Mouse (Mus musculus) lung, postnatal 0 days (tissue): Measurements from ENCODE around the gene Dusp18. TPM values are rescaled to one million over a fixed set of nuclear protein-coding genes. Genes with fewer than 3 reads are reported as not detected.

Experiments
- ATAC-seq: fragments of 200-750 bp; cut with Nextera tagmentation; 2 replicates; pipeline ENCODE4 v1.8.0; 2017; ENCODE audit warnings: moderate library complexity
- DNase-seq: peaks from one replicate; pipeline ENCODE4 v3.0.0-alpha.2; 2016; ENCODE audit warnings: low spot score
- H3K27ac ChIP-seq: fragments of 300-500 bp; sonication (generic); 2 replicates; pipeline ENCODE4 v1.5.1; 2014; ENCODE audit warnings: antibody characterized with exemption, mild to moderate bottlenecking, low read length, mixed read lengths
- H3K27me3 ChIP-seq: fragments of 300-500 bp; sonication (generic); replicated peaks from 2 replicates; pipeline ENCODE4 v1.6.1; 2014; ENCODE audit warnings: low read length, mixed read lengths; ENCODE audit not compliant: insufficient read depth
- H3K36me3 ChIP-seq: fragments of 300-500 bp; sonication (generic); 2 replicates; pipeline ENCODE4 v1.6.1; 2014; ENCODE audit warnings: low read length, mixed read lengths; ENCODE audit not compliant: insufficient read depth
- H3K4me1 ChIP-seq: fragments of 300-500 bp; sonication (generic); 2 replicates; pipeline ENCODE4 v1.6.1; 2014; ENCODE audit warnings: antibody characterized with exemption, low read depth, low read length, mixed read lengths; ENCODE audit not compliant: insufficient read depth
- H3K4me2 ChIP-seq: fragments of 300-500 bp; sonication (generic); replicated peaks from 2 replicates; pipeline ENCODE4 v1.6.1; 2014; ENCODE audit warnings: low read depth, mild to moderate bottlenecking, low read length, moderate library complexity, mixed read lengths
- H3K4me3 ChIP-seq: fragments of 300-500 bp; sonication (generic); 2 replicates; pipeline ENCODE4 v1.5.1; 2014; ENCODE audit warnings: low read depth, low read length
- H3K9ac ChIP-seq: fragments of 300-500 bp; sonication (generic); replicated peaks from 2 replicates; pipeline ENCODE4 v1.6.1; 2014; ENCODE audit warnings: low read depth, mild to moderate bottlenecking
- H3K9me3 ChIP-seq: fragments of 300-500 bp; sonication (generic); 2 replicates; pipeline ENCODE4 v1.6.1; 2016; ENCODE audit warnings: low read length, mixed read lengths
- CTCF ChIP-seq: IDR thresholded peaks from 2 replicates; pipeline ENCODE4 v1.5.1; 2016; ENCODE audit warnings: antibody characterized with exemption, mild to moderate bottlenecking
- EP300 ChIP-seq: IDR thresholded peaks from 2 replicates; pipeline ENCODE4 v1.6.1; 2016; ENCODE audit warnings: antibody characterized with exemption, mild to moderate bottlenecking, control low read depth
- WGBS: fragments of 180-500 bp; shearing (Covaris S2); extraction: QIAGEN DNeasy Blood & Tissue Kit; methylation state at CpG from one replicate; pipeline ENCODE4 v1.1.7; 2014; 5-methylcytosine and 5-hydroxymethylcytosine counted together
- polyA plus RNA-seq: library from polyadenylated mRNA; unstranded; fragments of >200 nt; fragmentation: Nextera tagmentation; extraction: Ambion mirVana; gene quantifications from 2 replicates; pipeline ENCODE4 v1.2.1, GENCODE M21; 2015

Gene Dusp18
- polyA plus RNA-seq, 1 experiment from 2014 or later = 8.3 TPM

DNA sequence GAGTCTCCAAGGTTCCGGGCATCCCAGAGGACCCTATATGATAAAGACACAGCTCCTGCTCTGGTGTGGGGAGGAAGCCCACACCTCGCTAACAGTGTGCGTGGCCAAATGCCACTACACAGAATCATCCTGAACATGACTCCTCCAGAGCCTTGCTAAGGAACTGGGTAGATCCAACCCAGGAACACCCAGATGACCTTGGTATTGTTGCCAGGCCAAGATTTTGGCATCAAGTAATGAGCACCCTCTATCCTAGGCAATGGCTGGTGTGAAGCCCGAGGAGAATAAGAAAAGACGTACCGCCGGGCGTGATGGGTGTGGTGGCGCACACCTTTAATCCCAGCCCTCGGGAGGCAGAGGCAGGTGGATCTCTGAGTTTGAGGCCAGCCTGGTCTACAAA is 42.0 kb upstream of the Dusp18 start:
- WGBS = 96% methylated on average over 10 of the region's 10 CpGs
- no peak for TF ChIP-seq EP300
- no peak for TF ChIP-seq CTCF
- H3K36me3 ChIP-seq = no peaks in the 10 kb centered on the region
- no peak overlapping the region for H3K27ac ChIP-seq
- no peaks in the 10 kb centered on the region for H3K4me1 ChIP-seq
- H3K9me3 ChIP-seq = no peaks in the 10 kb centered on the region
- no peak for DNase-seq
- no peaks in the 10 kb centered on the region for H3K27me3 ChIP-seq
- H3K4me2 ChIP-seq = no peak overlapping the region
- no peak overlapping the region for H3K9ac ChIP-seq
- H3K4me3 ChIP-seq = no peak overlapping the region
- ATAC-seq = no peak

DNA sequence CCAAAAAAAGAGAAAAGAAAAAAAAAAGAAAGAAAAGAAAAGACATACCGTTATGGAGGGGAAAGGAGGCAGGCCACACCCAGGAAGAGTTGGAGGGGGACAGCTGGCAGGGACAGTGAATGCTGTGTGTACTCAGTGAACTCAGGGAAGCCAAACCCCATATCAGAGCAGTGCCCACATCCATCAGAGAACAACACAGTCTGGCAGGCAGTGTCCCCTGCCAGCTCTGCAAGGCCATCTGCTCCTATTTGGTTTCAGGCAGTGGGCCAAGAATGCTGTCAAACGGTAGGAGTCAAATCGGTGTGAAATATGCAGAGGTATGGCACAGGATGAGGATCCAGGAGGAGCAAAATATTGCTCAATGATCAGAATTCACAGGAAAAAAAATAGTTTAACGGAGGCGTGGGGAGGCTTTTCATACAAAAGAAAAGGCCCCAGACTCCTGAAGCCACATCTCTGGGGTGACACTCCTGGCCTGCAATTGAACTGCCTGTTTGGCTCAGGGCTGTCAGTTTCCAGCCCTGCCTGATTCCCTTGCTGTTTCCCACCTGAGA is 41.5 kb upstream of the Dusp18 start:
- H3K4me3 ChIP-seq = no peak overlapping the region
- no peak overlapping the region for H3K4me2 ChIP-seq
- DNase-seq (no peak), ATAC-seq (no peak)
- H3K9ac ChIP-seq = no peak overlapping the region
- H3K36me3 ChIP-seq = no peaks in the 10 kb centered on the region
- H3K27ac ChIP-seq = no peak overlapping the region
- TF ChIP-seq EP300 (no peak), CTCF (no peak)
- H3K27me3 ChIP-seq = no peaks in the 10 kb centered on the region
- H3K4me1 ChIP-seq = no peaks in the 10 kb centered on the region
- 48% methylated on average over 5 of the region's 5 CpGs for WGBS
- no peaks in the 10 kb centered on the region for H3K9me3 ChIP-seq

DNA sequence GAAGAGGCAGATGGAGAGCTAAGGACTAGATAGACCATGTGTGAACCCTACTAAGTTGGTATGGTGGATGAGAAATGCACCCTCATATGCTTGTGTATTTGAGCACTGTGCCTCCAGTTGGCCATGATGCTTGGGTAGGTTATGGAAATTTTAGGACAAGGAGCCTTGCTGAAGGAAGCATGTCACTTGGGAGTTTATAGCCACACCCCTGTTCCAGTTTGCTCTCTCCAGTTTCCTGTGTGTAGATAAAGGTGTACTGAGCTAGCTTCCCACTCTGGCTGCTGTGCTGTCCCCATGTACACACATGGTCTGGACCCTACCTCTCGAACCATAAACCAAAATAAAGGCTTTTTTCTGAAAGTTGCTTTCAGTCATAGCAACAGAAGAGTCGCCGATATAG is 40.9 kb upstream of the Dusp18 start:
- no peak for ATAC-seq
- WGBS = 85% methylated on average over 3 of the region's 3 CpGs
- Histone ChIP-seq H3K36me3 (no peaks in the 10 kb centered on the region), H3K27me3 (no peaks in the 10 kb centered on the region), H3K4me1 (no peaks in the 10 kb centered on the region), H3K4me3 (no peak overlapping the region), H3K9ac (no peak overlapping the region), H3K9me3 (no peaks in the 10 kb centered on the region), H3K4me2 (no peak overlapping the region), H3K27ac (no peak overlapping the region)
- no peak for TF ChIP-seq CTCF
- no peak for TF ChIP-seq EP300
- no peak for DNase-seq

GRCm38 (mm10) chr11:3855846-3856245 is 39.2 kb upstream of the Dusp18 start:
- no peak for DNase-seq
- no peaks in the 10 kb centered on the region for H3K27me3 ChIP-seq
- H3K27ac ChIP-seq = no peak overlapping the region
- H3K9me3 ChIP-seq = no peaks in the 10 kb centered on the region
- ATAC-seq = no peak
- TF ChIP-seq CTCF (no peak), EP300 (no peak)
- H3K4me2 ChIP-seq = no peak overlapping the region
- H3K4me1 ChIP-seq = no peaks in the 10 kb centered on the region
- WGBS = 89% methylated on average over 5 of the region's 5 CpGs
- no peaks in the 10 kb centered on the region for H3K36me3 ChIP-seq
- H3K9ac ChIP-seq = no peak overlapping the region
- no peak overlapping the region for H3K4me3 ChIP-seq

DNA sequence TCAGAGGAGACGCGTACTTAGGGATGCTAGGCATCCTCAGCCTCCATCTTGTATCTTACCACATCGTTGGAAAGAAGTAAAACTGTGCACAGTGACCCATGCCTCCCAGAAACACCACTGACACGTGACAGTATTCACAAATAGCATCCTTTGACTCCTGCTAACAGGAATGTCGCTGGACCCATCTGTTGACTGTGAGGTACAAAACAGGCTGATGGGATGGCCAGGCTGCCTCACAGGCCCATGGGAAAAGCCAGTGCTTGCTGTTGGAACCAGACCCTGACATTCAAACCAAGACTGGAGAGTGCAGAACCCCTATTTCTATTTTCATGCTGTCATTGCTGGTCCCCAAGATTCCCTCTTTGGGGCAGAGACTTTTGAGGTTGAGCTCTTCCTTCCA is 37.1 kb upstream of the Dusp18 start:
- Histone ChIP-seq H3K27me3 (no peaks in the 10 kb centered on the region), H3K9ac (no peak overlapping the region), H3K4me1 (no peaks in the 10 kb centered on the region), H3K36me3 (no peaks in the 10 kb centered on the region), H3K4me2 (no peak overlapping the region), H3K4me3 (no peak overlapping the region), H3K27ac (no peak overlapping the region), H3K9me3 (no peaks in the 10 kb centered on the region)
- TF ChIP-seq CTCF = no peak
- TF ChIP-seq EP300 = no peak
- DNase-seq (no peak), ATAC-seq (no peak)
- WGBS = 67% methylated on average over 5 of the region's 5 CpGs

GRCm38 (mm10) chr11:3859778-3860177 is 35.3 kb upstream of the Dusp18 start:
- no peaks in the 10 kb centered on the region for H3K4me1 ChIP-seq
- H3K27ac ChIP-seq = no peak overlapping the region
- H3K9me3 ChIP-seq = no peaks in the 10 kb centered on the region
- H3K4me3 ChIP-seq = no peak overlapping the region
- H3K4me2 ChIP-seq = no peak overlapping the region
- no peaks in the 10 kb centered on the region for H3K27me3 ChIP-seq
- no peaks in the 10 kb centered on the region for H3K36me3 ChIP-seq
- no peak overlapping the region for H3K9ac ChIP-seq
- ATAC-seq = no peak
- no peak for DNase-seq
- 92% methylated on average over 4 of the region's 4 CpGs for WGBS
- no peak for TF ChIP-seq EP300
- no peak for TF ChIP-seq CTCF

- WGBS = 49% methylated on average over 4 of the region's 4 CpGs
- Histone ChIP-seq H3K9ac (no peak overlapping the region), H3K4me1 (no peaks in the 10 kb centered on the region), H3K27me3 (no peaks in the 10 kb centered on the region; the same call in 1 of the 2 replicates), H3K27ac (no peak overlapping the region), H3K36me3 (no peaks in the 10 kb centered on the region), H3K4me3 (no peak overlapping the region), H3K4me2 (no peak overlapping the region), H3K9me3 (no peaks in the 10 kb centered on the region)
- ATAC-seq (no peak), DNase-seq (no peak)
- TF ChIP-seq EP300 (no peak), CTCF (no peak)
Measured at GRCm38 (mm10) chr11:3860361-3860760, 34.7 kb upstream of the Dusp18 start.
